Mouse (Mus musculus): ENCODE measurements around the gene Yars. TPM values are rescaled to one million over a fixed set of nuclear protein-coding genes. Genes with fewer than 3 reads are reported as not detected.

Yars gene
- 72.9 and 80.0 TPM in 2 replicates for polyA plus RNA-seq (2015; fragmentation: Nextera tagmentation; extraction: Ambion mirVana)

DNA sequence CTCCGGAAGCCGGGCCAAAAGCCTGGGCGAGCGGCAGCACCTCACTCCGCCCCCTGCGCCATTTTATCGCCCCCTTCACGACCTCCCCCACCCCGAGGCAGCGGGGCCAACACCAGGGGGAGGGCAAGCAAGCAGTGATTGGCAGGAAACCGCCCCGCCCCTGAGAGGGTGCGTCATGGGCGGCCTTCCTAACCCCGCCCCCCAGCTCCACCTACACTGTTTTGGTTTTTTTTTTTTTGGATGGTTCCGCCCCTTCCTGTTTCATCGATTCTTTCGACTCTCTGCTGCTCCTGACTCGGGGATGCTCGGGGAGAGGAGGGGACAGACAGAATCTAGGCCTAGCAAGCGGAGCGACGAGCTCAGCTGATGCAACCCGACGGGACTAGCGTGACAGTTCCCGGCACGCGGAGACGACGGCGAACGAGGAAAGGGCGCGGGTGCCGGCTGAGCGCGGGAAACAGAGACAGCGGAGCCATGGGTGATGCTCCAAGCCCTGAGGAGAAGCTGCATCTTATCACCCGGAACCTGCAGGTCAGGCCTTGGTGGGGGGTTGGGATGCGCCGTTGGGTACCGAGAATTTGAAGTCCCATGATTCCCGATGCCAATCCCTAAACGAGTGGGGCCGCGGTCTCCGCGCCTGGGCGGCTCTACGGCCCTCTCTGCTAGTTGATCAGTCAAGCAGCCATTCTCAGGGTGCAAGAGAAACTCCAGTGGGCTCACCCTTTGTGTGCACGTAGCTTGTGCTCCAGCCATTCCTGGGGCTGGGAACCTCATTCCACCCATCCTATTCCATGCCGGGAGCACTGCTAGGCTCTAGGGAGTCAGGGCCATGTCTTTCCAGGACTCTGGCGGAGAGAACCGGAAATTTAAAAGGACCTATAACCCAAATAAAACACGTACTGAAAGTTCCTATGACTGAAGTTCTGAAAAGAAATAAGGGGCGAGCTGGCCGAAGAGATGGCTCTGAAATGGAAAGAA is at the start of gene Yars, which contains the start of gene S100pbp:
TSS of gene Yars (plus strand) at position 219 of the 978 bp plus-strand sequence.
TSS of gene S100pbp (minus strand) at position 186 of the 978 bp plus-strand sequence.
- WGBS: under 1% methylated on average over 58 of the region's 58 CpGs
- Histone ChIP-seq H3K27me3 (ENCODE audit: control insufficient read depth, insufficient read depth, low read length) (no peaks in the 10 kb centered on the region), H3K4me1 (ENCODE audit: control insufficient read depth, insufficient read depth, low read length) (peaks cover 24% of the 10 kb centered on the region), H3K27ac (ENCODE audit: low read length) (peak within 1 kb of the TSS; percentile 87), H3K9me3 (replicated peaks; ENCODE audit: control insufficient read depth, low read length) (no peaks in the 10 kb centered on the region), H3K36me3 (ENCODE audit: control insufficient read depth, insufficient read depth, low read length) (no peaks in the 10 kb centered on the region), H3K9ac (ENCODE audit: low read length) (peak within 1 kb of the TSS; percentile 91), H3K4me2 (ENCODE audit: low read depth, low read length) (peak within 1 kb of the TSS; percentile 86), H3K4me3 (replicated peaks; ENCODE audit: low read length) (peak within 1 kb of the TSS; percentile 89)
- ATAC-seq (ENCODE audit: insufficient read depth, low FRiP score): peak; percentile 93

DNA sequence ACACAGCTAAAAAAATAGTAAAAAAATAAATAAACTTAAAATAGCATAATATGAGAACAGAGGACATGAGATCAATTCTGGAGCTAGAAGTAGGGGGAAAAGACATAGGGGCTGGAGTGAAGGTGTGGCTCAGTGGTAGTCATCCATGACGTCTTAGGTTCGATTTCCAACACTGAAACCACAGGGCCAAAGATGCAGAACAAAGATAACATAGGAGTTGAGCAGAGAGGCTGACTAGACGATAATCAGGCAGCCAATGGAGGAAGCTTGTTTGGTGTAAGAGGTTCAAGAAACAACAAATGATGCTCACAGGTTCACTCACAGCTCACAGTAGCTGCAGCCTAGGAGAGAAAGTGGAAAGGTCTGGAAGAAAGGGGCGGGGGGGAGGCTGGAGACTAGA is 48.8 kb upstream of the Yars start:
- no peak for ATAC-seq (ENCODE audit: insufficient read depth, low FRiP score)
- WGBS: 78% methylated on average over 4 of the region's 4 CpGs
- Histone ChIP-seq H3K27ac (ENCODE audit: low read length) (no peak overlapping the region), H3K36me3 (ENCODE audit: control insufficient read depth, insufficient read depth, low read length) (no peaks in the 10 kb centered on the region), H3K27me3 (ENCODE audit: control insufficient read depth, insufficient read depth, low read length) (peaks cover 1% of the 10 kb centered on the region), H3K4me2 (ENCODE audit: low read depth, low read length) (no peak overlapping the region), H3K4me3 (replicated peaks; ENCODE audit: low read length) (no peak overlapping the region), H3K9ac (ENCODE audit: low read length) (no peak overlapping the region), H3K9me3 (replicated peaks; ENCODE audit: control insufficient read depth, low read length) (no peaks in the 10 kb centered on the region), H3K4me1 (ENCODE audit: control insufficient read depth, insufficient read depth, low read length) (peaks cover 25% of the 10 kb centered on the region)

DNA sequence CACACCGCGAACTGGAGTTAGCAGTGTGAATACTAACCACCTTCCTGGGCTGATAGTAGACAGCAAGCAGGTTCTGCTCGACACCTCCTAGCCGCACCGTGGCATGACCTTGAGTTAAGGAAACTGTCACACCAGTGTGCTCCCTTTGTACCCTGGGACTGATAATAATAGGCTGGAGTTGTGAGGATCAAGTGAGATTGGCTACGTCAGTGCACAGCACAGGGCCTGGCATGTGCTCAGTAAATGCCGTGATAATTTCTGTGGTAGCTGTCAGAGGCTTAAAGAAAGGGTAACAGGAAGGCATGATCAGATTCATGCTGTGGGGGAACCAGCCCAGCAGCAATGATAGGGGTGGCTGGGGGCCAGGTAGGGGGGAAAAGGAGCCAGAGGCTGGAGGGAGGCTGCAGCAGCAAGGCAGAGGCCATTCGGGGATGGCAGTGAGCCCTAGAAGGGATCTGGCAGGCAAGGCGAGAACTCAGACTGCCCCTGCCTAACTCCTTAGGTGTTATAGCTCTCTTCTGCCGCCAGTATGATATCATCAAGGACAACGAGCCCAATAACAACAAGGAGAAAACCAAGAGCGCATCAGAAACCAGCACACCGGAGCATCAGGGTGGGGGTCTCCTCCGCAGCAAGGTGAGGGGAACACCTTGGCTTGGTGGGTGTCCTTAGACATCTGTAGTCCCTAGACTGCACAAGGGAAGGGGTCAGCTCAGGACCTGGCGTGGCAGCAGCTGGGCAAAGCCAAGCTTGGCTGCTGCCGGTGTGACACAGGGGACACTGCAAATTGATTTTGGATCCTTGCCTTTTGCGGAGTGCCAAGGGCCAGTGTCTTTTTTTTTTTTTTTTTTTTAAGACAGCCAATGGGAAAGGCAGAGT is 47.8 kb upstream of the Yars start:
- Histone ChIP-seq H3K4me2 (ENCODE audit: low read depth, low read length) (no peak overlapping the region), H3K4me3 (replicated peaks; ENCODE audit: low read length) (no peak overlapping the region), H3K36me3 (ENCODE audit: control insufficient read depth, insufficient read depth, low read length) (no peaks in the 10 kb centered on the region), H3K27me3 (ENCODE audit: control insufficient read depth, insufficient read depth, low read length) (no peaks in the 10 kb centered on the region; the same call in 1 of the 2 replicates), H3K9me3 (replicated peaks; ENCODE audit: control insufficient read depth, low read length) (no peaks in the 10 kb centered on the region), H3K9ac (ENCODE audit: low read length) (no peak overlapping the region), H3K4me1 (ENCODE audit: control insufficient read depth, insufficient read depth, low read length) (peaks cover 25% of the 10 kb centered on the region), H3K27ac (ENCODE audit: low read length) (no peak overlapping the region)
- whole genome bisulfite sequencing: 66% methylated on average over 17 of the region's 17 CpGs
- ATAC-seq (ENCODE audit: insufficient read depth, low FRiP score): 0 out of 2 replicates have a peak, but pooled peaks have one; percentile 32

DNA sequence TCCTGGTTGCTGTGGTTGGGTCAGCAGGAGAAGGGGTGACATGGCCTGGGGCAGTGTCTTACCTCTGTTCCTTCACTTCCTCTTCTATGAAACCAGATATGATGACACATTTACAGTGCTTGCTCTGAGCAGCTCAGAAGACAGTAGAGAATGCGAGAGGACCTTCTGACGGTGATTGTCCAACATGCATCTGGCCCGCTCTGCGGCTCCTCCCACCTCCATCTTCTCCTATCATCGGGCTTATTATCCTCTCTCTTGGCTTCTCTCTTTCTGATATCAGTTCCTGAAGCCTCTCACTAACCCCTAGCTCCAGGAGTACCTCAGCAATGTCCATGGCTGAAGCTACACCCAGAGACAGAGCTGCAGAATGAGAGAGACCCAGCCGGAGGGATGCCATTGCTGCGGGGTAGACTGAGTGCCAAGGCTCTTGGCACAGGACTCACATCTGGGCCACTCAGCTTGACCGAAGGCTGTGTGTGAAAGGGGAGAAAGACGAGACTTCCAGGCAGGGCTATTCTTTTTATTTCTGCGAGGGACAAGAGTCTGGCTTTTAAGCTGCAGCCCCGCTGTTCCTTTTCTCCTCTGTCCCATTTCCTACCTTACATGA is 47.0 kb upstream of the Yars start:
- Histone ChIP-seq H3K27ac (ENCODE audit: low read length) (no peak overlapping the region), H3K4me2 (ENCODE audit: low read depth, low read length) (no peak overlapping the region), H3K4me3 (replicated peaks; ENCODE audit: low read length) (no peak overlapping the region), H3K9me3 (replicated peaks; ENCODE audit: control insufficient read depth, low read length) (no peaks in the 10 kb centered on the region), H3K9ac (ENCODE audit: low read length) (no peak overlapping the region), H3K4me1 (ENCODE audit: control insufficient read depth, insufficient read depth, low read length) (peaks cover 22% of the 10 kb centered on the region), H3K27me3 (ENCODE audit: control insufficient read depth, insufficient read depth, low read length) (no peaks in the 10 kb centered on the region; the same call in 1 of the 2 replicates), H3K36me3 (ENCODE audit: control insufficient read depth, insufficient read depth, low read length) (no peaks in the 10 kb centered on the region)
- ATAC-seq (ENCODE audit: insufficient read depth, low FRiP score): no peak
- 87% methylated on average over 11 of the region's 11 CpGs for WGBS

DNA sequence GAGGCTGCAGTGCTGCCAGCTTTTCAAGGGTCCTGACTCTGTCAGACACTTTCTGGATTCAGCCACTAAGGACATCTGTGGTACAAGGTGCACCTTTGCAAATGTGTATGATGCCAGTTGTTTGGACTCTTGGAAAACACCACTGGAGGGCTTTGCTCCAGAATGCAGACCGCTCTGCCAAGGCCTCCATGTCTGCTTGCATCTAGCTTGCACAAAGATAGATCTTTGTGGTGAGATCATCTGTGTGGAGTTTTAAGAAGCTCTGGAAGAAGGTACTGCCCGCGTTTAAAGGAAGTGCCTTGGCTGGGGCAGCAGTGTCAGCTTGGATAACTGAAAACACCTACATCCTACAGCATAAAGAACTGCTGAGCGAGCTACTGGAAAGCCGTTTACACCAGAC is 46.1 kb upstream of the Yars start:
- Histone ChIP-seq H3K27ac (ENCODE audit: low read length) (peak overlapping the region; percentile 76; the same call in 1 of the 2 replicates), H3K9me3 (replicated peaks; ENCODE audit: control insufficient read depth, low read length) (no peaks in the 10 kb centered on the region), H3K36me3 (ENCODE audit: control insufficient read depth, insufficient read depth, low read length) (no peaks in the 10 kb centered on the region), H3K4me3 (replicated peaks; ENCODE audit: low read length) (no peak overlapping the region), H3K27me3 (ENCODE audit: control insufficient read depth, insufficient read depth, low read length) (no peaks in the 10 kb centered on the region), H3K4me1 (ENCODE audit: control insufficient read depth, insufficient read depth, low read length) (peaks cover 22% of the 10 kb centered on the region), H3K4me2 (ENCODE audit: low read depth, low read length) (no peak overlapping the region), H3K9ac (ENCODE audit: low read length) (no peak overlapping the region)
- 81% methylated on average over 5 of the region's 5 CpGs for WGBS
- no peak for ATAC-seq (ENCODE audit: insufficient read depth, low FRiP score)

DNA sequence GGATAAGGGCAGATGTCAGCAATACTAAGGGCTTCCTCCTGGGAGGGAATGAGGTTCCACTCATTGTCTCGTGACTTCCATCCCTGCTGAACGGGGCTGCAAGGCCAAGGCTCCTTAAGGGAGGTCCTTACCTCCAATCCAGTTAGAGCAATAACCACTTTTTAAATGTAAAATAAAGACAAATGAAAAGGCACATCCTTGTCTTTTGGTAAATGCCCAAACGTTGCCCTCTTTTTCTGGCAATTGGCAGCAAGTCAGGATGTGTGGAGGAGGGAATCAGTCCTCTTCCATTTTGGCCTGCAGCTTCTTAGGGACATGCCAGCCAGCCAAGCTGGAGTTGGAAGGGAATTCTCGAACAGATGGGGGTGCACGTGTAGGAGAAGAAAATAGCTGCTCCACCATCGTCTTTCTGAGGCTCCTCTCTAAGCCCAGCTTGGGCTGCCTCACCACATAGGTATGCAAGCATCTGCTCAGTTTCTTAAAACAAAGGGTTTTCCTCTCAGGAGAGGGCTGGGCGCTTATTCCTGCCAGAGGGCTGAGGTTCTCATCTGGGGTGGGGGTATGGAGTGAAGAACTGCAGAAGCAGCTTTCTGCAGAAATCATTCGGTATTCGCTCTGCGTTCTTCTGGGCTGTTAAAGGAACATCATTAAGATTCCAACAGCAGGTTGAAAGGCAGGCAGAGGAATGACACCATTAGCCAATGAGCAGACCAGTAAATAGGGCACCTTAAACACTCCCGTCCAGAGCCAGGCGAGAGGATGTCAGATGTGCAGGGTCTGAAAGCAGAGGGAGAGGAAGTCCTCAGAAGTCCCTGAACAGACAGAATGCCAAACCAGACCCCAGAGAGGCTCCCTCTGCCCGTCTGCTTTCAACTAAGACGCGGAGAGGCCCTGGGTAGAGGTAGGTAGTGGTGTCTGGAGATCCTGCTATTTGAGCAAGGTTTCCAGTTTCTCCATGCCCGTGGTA is 44.9 kb upstream of the Yars start:
- Histone ChIP-seq H3K36me3 (ENCODE audit: control insufficient read depth, insufficient read depth, low read length) (0 out of 2 replicates have a peak, but pooled peaks cover 2% of the 10 kb centered on the region), H3K9ac (ENCODE audit: low read length) (no peak overlapping the region), H3K4me2 (ENCODE audit: low read depth, low read length) (no peak overlapping the region), H3K4me1 (ENCODE audit: control insufficient read depth, insufficient read depth, low read length) (peaks cover 22% of the 10 kb centered on the region), H3K27ac (ENCODE audit: low read length) (peak overlapping the region; percentile 76), H3K27me3 (ENCODE audit: control insufficient read depth, insufficient read depth, low read length) (no peaks in the 10 kb centered on the region), H3K9me3 (replicated peaks; ENCODE audit: control insufficient read depth, low read length) (no peaks in the 10 kb centered on the region), H3K4me3 (replicated peaks; ENCODE audit: low read length) (no peak overlapping the region)
- WGBS: 47% methylated on average over 16 of the region's 16 CpGs
- peak; percentile 79; the same call in 1 of the 2 replicates for ATAC-seq (ENCODE audit: insufficient read depth, low FRiP score)

DNA sequence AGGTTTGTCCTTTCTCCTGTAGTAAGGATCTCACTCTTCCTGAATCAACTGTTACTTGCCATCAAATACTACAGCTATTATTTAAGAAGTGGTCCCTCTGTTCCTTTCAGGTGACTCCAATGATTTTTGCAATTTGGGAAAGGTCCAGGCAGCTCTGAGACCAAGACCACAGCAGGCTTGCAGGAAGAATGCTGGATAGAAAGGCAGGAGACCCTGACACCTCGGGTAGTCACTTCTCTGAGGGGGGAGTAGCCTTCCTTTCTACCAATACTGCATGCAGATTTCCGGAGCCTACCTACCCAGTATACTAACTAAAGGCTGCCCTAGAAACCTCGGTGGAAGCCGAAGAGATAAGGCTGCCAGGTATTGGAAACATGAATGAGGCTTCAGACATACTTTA is 44.1 kb upstream of the Yars start:
- Histone ChIP-seq H3K36me3 (ENCODE audit: control insufficient read depth, insufficient read depth, low read length) (0 out of 2 replicates have a peak, but pooled peaks cover 6% of the 10 kb centered on the region), H3K4me1 (ENCODE audit: control insufficient read depth, insufficient read depth, low read length) (peaks cover 22% of the 10 kb centered on the region), H3K4me3 (replicated peaks; ENCODE audit: low read length) (no peak overlapping the region), H3K27me3 (ENCODE audit: control insufficient read depth, insufficient read depth, low read length) (no peaks in the 10 kb centered on the region), H3K9ac (ENCODE audit: low read length) (no peak overlapping the region), H3K9me3 (replicated peaks; ENCODE audit: control insufficient read depth, low read length) (no peaks in the 10 kb centered on the region), H3K4me2 (ENCODE audit: low read depth, low read length) (no peak overlapping the region), H3K27ac (ENCODE audit: low read length) (peak overlapping the region; percentile 72)
- WGBS: 55% methylated on average over 4 of the region's 4 CpGs
- ATAC-seq (ENCODE audit: insufficient read depth, low FRiP score): no peak

DNA sequence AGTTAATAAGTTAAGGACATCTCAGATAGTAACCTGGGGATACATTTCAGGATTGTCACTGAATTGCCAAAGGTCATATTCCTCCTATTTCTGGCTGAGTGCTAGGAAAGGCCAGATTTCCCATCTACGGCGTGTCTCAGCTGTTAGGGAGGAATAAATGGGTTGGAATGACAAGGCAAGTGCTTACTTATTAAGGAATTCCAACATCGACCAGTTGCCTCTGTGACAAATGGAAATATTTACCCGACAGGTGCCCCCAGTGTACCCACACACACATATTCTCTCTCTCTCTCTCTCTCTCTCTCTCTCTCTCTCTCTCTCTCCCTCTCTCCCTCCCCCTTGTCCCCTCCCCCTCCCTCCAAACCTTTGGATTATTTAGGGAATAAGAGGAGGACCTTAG is 43.6 kb upstream of the Yars start:
- H3K27ac ChIP-seq (ENCODE audit: low read length): no peak overlapping the region
- H3K27me3 ChIP-seq (ENCODE audit: control insufficient read depth, insufficient read depth, low read length): no peaks in the 10 kb centered on the region
- no peak overlapping the region for H3K4me3 ChIP-seq (replicated peaks; ENCODE audit: low read length)
- no peak overlapping the region for H3K9ac ChIP-seq (ENCODE audit: low read length)
- H3K4me1 ChIP-seq (ENCODE audit: control insufficient read depth, insufficient read depth, low read length): peaks cover 22% of the 10 kb centered on the region
- no peak for ATAC-seq (ENCODE audit: insufficient read depth, low FRiP score)
- WGBS: 50% methylated on average over 4 of the region's 4 CpGs
- no peak overlapping the region for H3K4me2 ChIP-seq (ENCODE audit: low read depth, low read length)
- H3K9me3 ChIP-seq (replicated peaks; ENCODE audit: control insufficient read depth, low read length): no peaks in the 10 kb centered on the region
- 0 out of 2 replicates have a peak, but pooled peaks cover 6% of the 10 kb centered on the region for H3K36me3 ChIP-seq (ENCODE audit: control insufficient read depth, insufficient read depth, low read length)

All from stomach, embryonic 16.5 days (tissue).